Mouse (Mus musculus) megakaryocyte, embryonic 14.5 days (primary cell): ENCODE results near the gene Carns1.

Experiments used
- FLI1 ChIP-seq: IDR thresholded peaks from 2 replicates; pipeline ENCODE4 v1.6.1; 2012; ENCODE audit warnings: low read length, inconsistent platforms, mixed read lengths
- GATA1 ChIP-seq: IDR thresholded peaks from 3 replicates; pipeline ENCODE4 v1.6.1; 2012; ENCODE audit warnings: mixed read lengths, low read length, inconsistent platforms, borderline replicate concordance

- no peak for TF ChIP-seq GATA1
- TF ChIP-seq FLI1: no peak
Observed at GRCm38 (mm10) chr19:4125741-4126696, 49.3 kb downstream of the Carns1 start, which contains the start of gene Aip.
